Mouse (Mus musculus): ENCODE data around the gene Tradd. TPM values are rescaled to one million over a fixed set of nuclear protein-coding genes. Genes with fewer than 3 reads are reported as not detected.

Gene Tradd
- polyA plus RNA-seq, 1 experiment: 12.5 TPM

GRCm38 (mm10) chr8:105225917-105226316 lies 38.5 kb downstream of the Tradd start:
- Histone ChIP-seq H3K4me1 (ENCODE audit: control insufficient read depth, insufficient read depth, low read length) (no peaks in the 10 kb centered on the region; the same call in 1 of the 2 replicates), H3K4me3 (ENCODE audit: insufficient read depth, low read length) (peak overlapping the region; percentile 92), H3K27ac (ENCODE audit: insufficient read depth, low read length) (no peak overlapping the region)
- TF ChIP-seq POLR2A (IDR thresholded peaks at IDR 0.05; ENCODE audit: low read depth, low read length) (no peak), CTCF (IDR thresholded peaks at IDR 0.05; ENCODE audit: borderline replicate concordance, insufficient read depth, low read length) (no peak)

- H3K4me1 ChIP-seq (ENCODE audit: control insufficient read depth, insufficient read depth, low read length): no peaks in the 10 kb centered on the region; the same call in 1 of the 2 replicates
- peak overlapping the region; percentile 92 for H3K4me3 ChIP-seq (ENCODE audit: insufficient read depth, low read length)
- TF ChIP-seq POLR2A (IDR thresholded peaks at IDR 0.05; ENCODE audit: low read depth, low read length) (no peak), CTCF (IDR thresholded peaks at IDR 0.05; ENCODE audit: borderline replicate concordance, insufficient read depth, low read length) (no peak)
- peak overlapping the region; percentile 21; the same call in 1 of the 2 replicates for H3K27ac ChIP-seq (ENCODE audit: insufficient read depth, low read length)
Measured at GRCm38 (mm10) chr8:105225272-105225593, 39.2 kb downstream of the Tradd start.

GRCm38 (mm10) chr8:105224413-105225271 lies 39.8 kb downstream of the Tradd start, which contains the start of gene D230025D16Rik:
TSS of gene D230025D16Rik (plus strand) at chr8:105225145.
- TF ChIP-seq POLR2A (IDR thresholded peaks at IDR 0.05; ENCODE audit: low read depth, low read length) (peak; percentile 97), CTCF (IDR thresholded peaks at IDR 0.05; ENCODE audit: borderline replicate concordance, insufficient read depth, low read length) (no peak)
- no peaks in the 10 kb centered on the region; the same call in 1 of the 2 replicates for H3K4me1 ChIP-seq (ENCODE audit: control insufficient read depth, insufficient read depth, low read length)
- peak within 1 kb of the TSS; percentile 69 for H3K27ac ChIP-seq (ENCODE audit: insufficient read depth, low read length)
- peak within 1 kb of the TSS; percentile 92 for H3K4me3 ChIP-seq (ENCODE audit: insufficient read depth, low read length)

DNA sequence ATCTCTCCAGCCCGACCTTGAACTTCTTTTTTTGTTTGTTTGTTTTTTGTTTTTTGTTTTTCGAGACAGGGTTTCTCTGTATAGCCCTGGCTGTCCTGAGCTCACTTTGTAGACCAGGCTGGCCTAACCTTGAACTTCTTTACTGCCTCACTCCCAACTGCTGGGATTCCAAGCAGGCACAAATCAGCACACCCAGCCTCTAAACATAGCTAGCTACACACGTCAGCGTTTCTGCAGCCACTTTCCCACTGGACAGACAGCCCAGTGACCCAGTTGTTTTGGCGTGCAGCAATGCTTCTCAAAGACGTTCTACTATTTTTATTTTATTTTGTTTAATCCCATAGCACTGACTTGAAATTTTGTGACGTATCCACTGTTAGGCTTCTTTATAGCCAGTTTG lies 40.6 kb downstream of the Tradd start:
- Histone ChIP-seq H3K4me3 (ENCODE audit: insufficient read depth, low read length) (no peak overlapping the region), H3K27ac (ENCODE audit: insufficient read depth, low read length) (peak overlapping the region; percentile 69; the same call in 1 of the 2 replicates), H3K4me1 (ENCODE audit: control insufficient read depth, insufficient read depth, low read length) (no peaks in the 10 kb centered on the region; the same call in 1 of the 2 replicates)
- TF ChIP-seq POLR2A (IDR thresholded peaks at IDR 0.05; ENCODE audit: low read depth, low read length) (no peak), CTCF (IDR thresholded peaks at IDR 0.05; ENCODE audit: borderline replicate concordance, insufficient read depth, low read length) (no peak)

DNA sequence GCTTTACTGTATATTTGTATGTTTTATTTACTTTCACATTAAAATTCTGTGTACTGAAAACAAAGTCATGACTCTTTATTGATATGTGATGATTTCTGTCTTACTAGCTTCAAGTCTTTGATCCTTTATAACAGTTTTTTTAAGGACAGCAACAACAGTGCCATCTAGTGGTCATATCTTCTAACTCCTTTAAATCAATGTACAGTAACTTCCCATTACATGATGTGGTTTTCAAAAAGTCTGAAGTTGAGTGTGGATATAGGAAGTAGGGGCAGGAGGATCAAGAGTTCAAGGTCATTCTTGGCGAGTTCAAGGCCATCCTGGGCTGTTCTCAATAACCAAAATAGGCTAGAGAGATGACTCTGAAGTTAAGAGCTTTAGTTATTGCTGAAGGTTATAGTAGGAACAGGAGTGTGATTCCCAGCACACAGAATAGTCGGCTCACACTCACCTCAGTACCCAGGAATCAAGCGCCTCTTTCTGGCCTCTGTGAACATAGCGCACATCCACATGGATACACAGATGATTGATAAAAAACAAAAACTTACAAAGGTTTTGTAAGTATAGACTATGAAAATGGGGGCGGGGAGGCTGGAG lies 46.4 kb downstream of the Tradd start:
- Histone ChIP-seq H3K4me1 (ENCODE audit: control insufficient read depth, insufficient read depth, low read length) (no peaks in the 10 kb centered on the region), H3K4me3 (ENCODE audit: insufficient read depth, low read length) (no peak overlapping the region), H3K27ac (ENCODE audit: insufficient read depth, low read length) (no peak overlapping the region)
- TF ChIP-seq POLR2A (IDR thresholded peaks at IDR 0.05; ENCODE audit: low read depth, low read length) (no peak), CTCF (IDR thresholded peaks at IDR 0.05; ENCODE audit: borderline replicate concordance, insufficient read depth, low read length) (no peak)

GRCm38 (mm10) chr8:105214104-105214503 lies 50.3 kb downstream of the Tradd start:
- TF ChIP-seq CTCF (IDR thresholded peaks at IDR 0.05; ENCODE audit: borderline replicate concordance, insufficient read depth, low read length) (no peak), POLR2A (IDR thresholded peaks at IDR 0.05; ENCODE audit: low read depth, low read length) (no peak)
- no peak overlapping the region for H3K4me3 ChIP-seq (ENCODE audit: insufficient read depth, low read length)

GRCm38 (mm10) chr8:105209153-105210110 lies 55.0 kb downstream of the Tradd start:
- no peak for TF ChIP-seq CTCF (IDR thresholded peaks at IDR 0.05; ENCODE audit: borderline replicate concordance, insufficient read depth, low read length)
- TF ChIP-seq POLR2A (IDR thresholded peaks at IDR 0.05; ENCODE audit: low read depth, low read length): no peak
- Histone ChIP-seq H3K4me1 (ENCODE audit: control insufficient read depth, insufficient read depth, low read length) (no peaks in the 10 kb centered on the region), H3K27ac (ENCODE audit: insufficient read depth, low read length) (no peak overlapping the region), H3K4me3 (ENCODE audit: insufficient read depth, low read length) (no peak overlapping the region)

More at GRCm38 (mm10) chr8:105214104-105214503, 50.3 kb downstream of the Tradd start:
- Histone ChIP-seq H3K27ac (ENCODE audit: insufficient read depth, low read length) (no peak overlapping the region), H3K4me1 (ENCODE audit: control insufficient read depth, insufficient read depth, low read length) (no peaks in the 10 kb centered on the region)

Other genes with a start within 250 kb of the Tradd start
- not detected in 2 replicates for gene Ces3a, start 216.0 kb downstream of the Tradd start, polyA plus RNA-seq (2011; ENCODE audit: insufficient read length, low read depth, missing spikeins)
- not detected in 2 replicates for gene Ces3b, start 180.9 kb downstream of the Tradd start, polyA plus RNA-seq (2011; ENCODE audit: insufficient read length, low read depth, missing spikeins)
- gene Ces4a, start 132.8 kb downstream of the Tradd start, polyA plus RNA-seq (2011; ENCODE audit: insufficient read length, low read depth, missing spikeins): not detected in 2 replicates
- 111 and 145 TPM in 2 replicates for gene Cbfb, start 93.9 kb downstream of the Tradd start, polyA plus RNA-seq (2011; ENCODE audit: insufficient read length, low read depth, missing spikeins)
- 19.5 and 24.7 TPM in 2 replicates for gene D230025D16Rik, start 39.5 kb downstream of the Tradd start, polyA plus RNA-seq (2011; ENCODE audit: insufficient read length, low read depth, missing spikeins)
- gene B3gnt9, start 9.5 kb downstream of the Tradd start, polyA plus RNA-seq (2011; ENCODE audit: insufficient read length, low read depth, missing spikeins): 25.8 and 33.2 TPM in 2 replicates
- gene Fbxl8, start within 50 bp of the Tradd start, polyA plus RNA-seq (2011; ENCODE audit: insufficient read length, low read depth, missing spikeins): 3.9 and 4.3 TPM in 2 replicates
- gene Hsf4, start 5.2 kb upstream of the Tradd start, polyA plus RNA-seq (2011; ENCODE audit: insufficient read length, low read depth, missing spikeins): 1.2 and 1.7 TPM in 2 replicates
- 3.0 and 3.4 TPM in 2 replicates for gene Nol3, start 11.5 kb upstream of the Tradd start, polyA plus RNA-seq (2011; ENCODE audit: insufficient read length, low read depth, missing spikeins)
- 5.2 and 6.2 TPM in 2 replicates for gene 4931428F04Rik, start 25.3 kb upstream of the Tradd start, polyA plus RNA-seq (2011; ENCODE audit: insufficient read length, low read depth, missing spikeins)
- 0.55 TPM in 1 of 2 replicates, not detected in the other for gene Exoc3l, start 31.5 kb upstream of the Tradd start, polyA plus RNA-seq (2011; ENCODE audit: insufficient read length, low read depth, missing spikeins)
- 42.6 and 43.9 TPM in 2 replicates for gene E2f4, start 33.1 kb upstream of the Tradd start, polyA plus RNA-seq (2011; ENCODE audit: insufficient read length, low read depth, missing spikeins)
- 1.6 and 2.5 TPM in 2 replicates for gene Elmo3, start 41.0 kb upstream of the Tradd start, polyA plus RNA-seq (2011; ENCODE audit: insufficient read length, low read depth, missing spikeins)
- 1.2 and 1.6 TPM in 2 replicates for gene Lrrc29, start 61.7 kb upstream of the Tradd start, polyA plus RNA-seq (2011; ENCODE audit: insufficient read length, low read depth, missing spikeins)
- 54.3 and 69.1 TPM in 2 replicates for gene Tmem208, start 61.7 kb upstream of the Tradd start, polyA plus RNA-seq (2011; ENCODE audit: insufficient read length, low read depth, missing spikeins)
- 16.0 and 22.6 TPM in 2 replicates for gene Fhod1, start 83.3 kb upstream of the Tradd start, polyA plus RNA-seq (2011; ENCODE audit: insufficient read length, low read depth, missing spikeins)
- gene Slc9a5, start 84.2 kb upstream of the Tradd start, polyA plus RNA-seq (2011; ENCODE audit: insufficient read length, low read depth, missing spikeins): 8.9 and 10.3 TPM in 2 replicates
- gene Plekhg4, start 108.7 kb upstream of the Tradd start, polyA plus RNA-seq (2011; ENCODE audit: insufficient read length, low read depth, missing spikeins): 3.7 and 3.9 TPM in 2 replicates
- not detected in 2 replicates for gene Kctd19, start 148.9 kb upstream of the Tradd start, polyA plus RNA-seq (2011; ENCODE audit: insufficient read length, low read depth, missing spikeins)
- gene Lrrc36, start 149.0 kb upstream of the Tradd start, polyA plus RNA-seq (2011; ENCODE audit: insufficient read length, low read depth, missing spikeins): not detected in 2 replicates
- gene Tppp3, start 206.9 kb upstream of the Tradd start, polyA plus RNA-seq (2011; ENCODE audit: insufficient read length, low read depth, missing spikeins): 8.5 and 10.0 TPM in 2 replicates
- gene Zdhhc1, start 232.3 kb upstream of the Tradd start, polyA plus RNA-seq (2011; ENCODE audit: insufficient read length, low read depth, missing spikeins): 21.5 and 24.7 TPM in 2 replicates

All from embryonic fibroblast, embryonic 13.5 days (primary cell).